Mouse (Mus musculus): ENCODE results near the gene Bag6. TPM values are rescaled to one million over a fixed set of nuclear protein-coding genes. Genes with fewer than 3 reads are reported as not detected.
A peak's percentile ranks its signal among the peaks of the same experiment; 100 is the strongest.

Gene Bag6
- polyA plus RNA-seq, 1 experiment = 411 TPM

DNA sequence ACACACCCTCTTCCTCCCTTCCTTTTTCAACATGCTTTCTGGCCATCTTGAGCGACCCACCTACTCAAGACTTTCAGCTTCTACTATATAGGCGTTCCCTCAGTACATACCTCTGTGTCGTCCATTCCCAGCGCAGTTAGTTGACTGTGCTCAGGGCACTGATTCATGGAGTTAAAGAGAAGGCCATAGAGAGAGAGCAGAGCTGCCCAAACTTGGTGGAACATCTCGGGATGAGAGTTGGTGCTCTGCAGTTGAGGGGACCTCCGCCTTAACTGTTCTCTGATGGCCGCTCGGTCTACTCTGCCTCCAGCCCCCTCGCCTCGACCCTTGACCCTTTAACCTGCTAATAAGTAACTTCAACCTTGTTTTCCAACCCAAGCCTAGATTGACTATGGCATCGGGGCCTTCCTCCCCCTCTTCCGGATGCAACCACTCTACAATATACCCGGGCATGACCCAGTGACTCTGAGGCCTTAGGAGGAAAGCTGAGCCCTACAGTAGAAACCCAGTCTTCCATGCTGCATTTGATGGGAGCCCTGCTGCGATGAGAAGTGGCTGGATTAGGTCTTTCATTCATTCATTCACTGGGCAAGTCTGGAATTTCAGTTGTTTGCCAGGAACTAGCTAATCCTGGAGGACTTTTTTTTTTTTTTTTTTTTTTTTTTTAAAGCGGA is 3.3 kb upstream of the Bag6 start, which contains the start of gene Apom:
Apom (minus strand) TSS at position 551 of the 674 bp plus-strand sequence.
- Histone ChIP-seq H3K27me3 (ENCODE audit: control insufficient read depth, insufficient read depth, low read length) (no peaks in the 10 kb centered on the region), H3K4me1 (replicated peaks; ENCODE audit: control insufficient read depth, insufficient read depth, low read length) (peaks cover 17% of the 10 kb centered on the region), H3K27ac (ENCODE audit: control insufficient read depth, insufficient read depth, low read length) (no peak within 1 kb of the TSS), H3K36me3 (ENCODE audit: control insufficient read depth, insufficient read depth, low read length) (no peaks in the 10 kb centered on the region), H3K4me3 (ENCODE audit: control insufficient read depth, insufficient read depth, low read length) (no peak within 1 kb of the TSS)
- WGBS = 89% methylated on average over 15 of the region's 15 CpGs
- no peak for DNase-seq
- TF ChIP-seq POLR2A (IDR thresholded peaks at IDR 0.05; ENCODE audit: control insufficient read depth, extremely low read depth, insufficient read depth, low read length, poor library complexity) (no peak), CTCF (IDR thresholded peaks at IDR 0.05; ENCODE audit: borderline replicate concordance, control insufficient read depth, extremely low read depth, insufficient read depth, low read length, poor library complexity) (no peak)

DNA sequence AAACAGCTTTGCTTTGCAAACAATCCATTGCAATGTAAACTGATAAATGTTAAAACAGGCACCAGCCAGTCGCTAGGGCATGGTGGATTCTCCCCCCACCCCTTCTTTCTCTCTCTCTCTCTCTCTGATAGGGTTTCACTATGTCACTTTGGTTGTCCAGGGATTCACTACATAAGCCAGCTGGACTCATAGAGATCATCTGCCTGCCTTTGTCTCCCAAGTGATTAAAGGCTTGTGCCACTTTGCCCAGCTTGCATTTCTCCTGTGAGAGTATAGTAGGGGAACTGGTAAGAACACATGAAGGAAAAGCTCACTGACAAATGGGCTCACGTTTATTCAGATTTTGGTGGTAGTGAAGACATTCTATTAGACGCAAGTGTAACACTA is 2.8 kb upstream of the Bag6 start:
- H3K36me3 ChIP-seq (ENCODE audit: control insufficient read depth, insufficient read depth, low read length) = no peaks in the 10 kb centered on the region
- H3K4me3 ChIP-seq (ENCODE audit: control insufficient read depth, insufficient read depth, low read length) = no peak overlapping the region
- no peak overlapping the region for H3K27ac ChIP-seq (ENCODE audit: control insufficient read depth, insufficient read depth, low read length)
- no peaks in the 10 kb centered on the region for H3K27me3 ChIP-seq (ENCODE audit: control insufficient read depth, insufficient read depth, low read length)
- WGBS = 89% methylated on average over 3 of the region's 3 CpGs
- no peak for TF ChIP-seq POLR2A (IDR thresholded peaks at IDR 0.05; ENCODE audit: control insufficient read depth, extremely low read depth, insufficient read depth, low read length, poor library complexity)
- no peak for TF ChIP-seq CTCF (IDR thresholded peaks at IDR 0.05; ENCODE audit: borderline replicate concordance, control insufficient read depth, extremely low read depth, insufficient read depth, low read length, poor library complexity)
- H3K4me1 ChIP-seq (replicated peaks; ENCODE audit: control insufficient read depth, insufficient read depth, low read length) = peaks cover 11% of the 10 kb centered on the region
- no peak for DNase-seq

DNA sequence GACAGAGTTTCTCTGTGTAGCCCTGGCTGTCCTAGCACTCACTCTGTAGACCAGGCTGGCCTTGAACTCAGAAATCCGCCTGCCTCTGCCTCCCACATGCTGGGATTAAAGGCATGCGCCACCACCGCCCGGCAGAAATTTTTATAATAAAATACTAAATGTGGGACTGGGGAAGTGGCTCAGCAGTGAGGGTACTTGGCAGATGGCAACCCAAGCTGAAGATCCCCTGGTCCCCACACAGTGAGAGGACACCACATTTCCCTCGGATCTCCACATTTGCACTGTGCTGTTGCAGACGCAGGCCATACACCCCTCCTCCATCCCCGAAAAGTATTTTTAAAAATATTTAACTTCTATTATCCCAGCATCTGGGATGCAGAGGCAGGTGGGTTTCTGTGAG is 1.5 kb upstream of the Bag6 start:
- Histone ChIP-seq H3K36me3 (ENCODE audit: control insufficient read depth, insufficient read depth, low read length) (peaks cover 4% of the 10 kb centered on the region), H3K27me3 (ENCODE audit: control insufficient read depth, insufficient read depth, low read length) (no peaks in the 10 kb centered on the region), H3K27ac (ENCODE audit: control insufficient read depth, insufficient read depth, low read length) (no peak overlapping the region), H3K4me3 (ENCODE audit: control insufficient read depth, insufficient read depth, low read length) (no peak overlapping the region), H3K4me1 (replicated peaks; ENCODE audit: control insufficient read depth, insufficient read depth, low read length) (peaks cover 4% of the 10 kb centered on the region)
- DNase-seq = no peak
- 96% methylated on average over 7 of the region's 7 CpGs for WGBS
- TF ChIP-seq POLR2A (IDR thresholded peaks at IDR 0.05; ENCODE audit: control insufficient read depth, extremely low read depth, insufficient read depth, low read length, poor library complexity) (no peak), CTCF (IDR thresholded peaks at IDR 0.05; ENCODE audit: borderline replicate concordance, control insufficient read depth, extremely low read depth, insufficient read depth, low read length, poor library complexity) (no peak)

DNA sequence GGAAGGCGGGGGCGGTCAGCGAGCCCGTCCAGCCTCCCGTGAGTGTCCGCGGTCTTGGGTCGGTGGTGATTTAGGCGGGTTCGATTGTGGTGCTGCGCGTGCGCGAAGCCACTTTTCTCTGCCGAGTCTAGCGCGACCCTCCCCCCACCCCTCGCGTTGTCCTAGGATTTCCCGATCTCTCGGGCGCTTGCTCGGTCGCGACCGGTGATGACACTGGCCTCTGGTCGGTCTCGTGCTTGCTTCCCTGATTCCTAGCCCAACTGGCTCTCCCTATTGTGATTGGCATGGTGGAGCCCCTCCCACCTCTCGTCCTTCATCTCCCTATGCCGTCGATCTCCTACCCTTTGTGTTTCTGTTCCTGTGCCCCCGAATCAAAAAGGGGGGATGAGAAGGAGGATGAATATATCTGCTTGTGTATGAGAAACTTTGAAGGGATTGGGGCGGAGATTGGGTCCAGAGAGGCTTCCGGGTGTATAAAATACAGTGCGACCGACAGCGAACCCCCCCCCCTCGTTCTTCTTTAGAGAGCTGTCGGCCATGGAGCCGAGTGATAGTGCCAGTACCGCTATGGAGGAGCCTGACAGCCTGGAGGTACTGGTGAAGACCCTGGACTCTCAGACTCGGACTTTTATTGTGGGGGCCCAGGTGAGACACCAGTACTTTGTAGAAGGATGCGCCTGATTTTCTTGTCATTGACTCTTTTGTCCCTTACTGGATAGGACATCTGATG is 778 bp downstream of the Bag6 start:
- no peak for TF ChIP-seq POLR2A (IDR thresholded peaks at IDR 0.05; ENCODE audit: control insufficient read depth, extremely low read depth, insufficient read depth, low read length, poor library complexity)
- 0 out of 2 replicates have a peak, but pooled peaks have one; percentile 4 for TF ChIP-seq CTCF (IDR thresholded peaks at IDR 0.05; ENCODE audit: borderline replicate concordance, control insufficient read depth, extremely low read depth, insufficient read depth, low read length, poor library complexity)
- Histone ChIP-seq H3K27me3 (ENCODE audit: control insufficient read depth, insufficient read depth, low read length) (no peaks in the 10 kb centered on the region), H3K27ac (ENCODE audit: control insufficient read depth, insufficient read depth, low read length) (no peak overlapping the region), H3K36me3 (ENCODE audit: control insufficient read depth, insufficient read depth, low read length) (peaks cover 23% of the 10 kb centered on the region), H3K4me3 (ENCODE audit: control insufficient read depth, insufficient read depth, low read length) (peak overlapping the region; percentile 60), H3K4me1 (replicated peaks; ENCODE audit: control insufficient read depth, insufficient read depth, low read length) (peaks cover 4% of the 10 kb centered on the region)
- WGBS = under 1% methylated on average over 43 of the region's 43 CpGs
- DNase-seq = no peak

DNA sequence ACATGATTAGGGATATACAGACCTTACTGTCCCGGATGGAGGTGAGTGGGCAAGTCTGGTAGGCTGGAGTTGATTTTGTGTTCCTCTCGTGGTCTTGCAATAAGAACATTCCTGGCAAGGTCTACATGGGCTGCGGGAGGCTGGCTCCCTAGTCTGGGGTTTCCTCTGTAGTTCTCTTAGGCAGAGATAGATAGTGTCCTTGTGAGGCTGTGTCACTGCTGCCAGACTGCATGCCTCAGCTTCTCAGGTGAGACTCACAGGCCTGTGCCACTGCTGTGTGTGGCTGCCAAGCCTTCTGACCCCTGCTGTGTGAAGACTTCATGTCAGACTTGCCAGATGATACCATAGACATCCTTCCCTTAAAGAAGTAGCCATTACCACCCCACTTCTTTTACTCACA is 4.3 kb downstream of the Bag6 start:
- 98% methylated on average over 3 of the region's 3 CpGs for WGBS

DNA sequence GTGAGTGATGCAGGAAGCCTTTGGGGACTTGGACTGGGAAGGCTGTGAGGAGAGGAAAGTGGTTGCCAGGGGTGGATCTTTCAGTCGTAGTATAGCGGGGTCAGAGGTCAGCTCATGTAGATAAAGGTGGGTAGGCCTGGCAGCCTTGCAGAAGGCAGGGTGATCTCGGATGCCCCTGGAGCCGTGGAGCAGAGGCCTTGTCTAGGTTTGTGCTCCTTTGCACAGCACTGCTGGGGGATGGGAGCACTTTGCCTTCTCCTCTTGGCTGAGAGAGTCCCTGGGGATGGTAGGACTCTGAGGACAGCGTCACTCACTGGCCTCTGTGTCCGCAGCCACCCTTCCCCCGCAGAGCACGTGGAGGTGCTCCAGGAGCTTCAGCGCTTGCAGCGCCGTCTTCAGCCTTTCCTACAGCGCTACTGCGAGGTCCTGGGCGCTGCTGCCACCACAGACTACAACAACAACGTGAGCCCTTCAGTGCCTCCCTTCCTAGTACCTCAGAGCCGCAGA is 5.6 kb downstream of the Bag6 start:
- DNase-seq = no peak
- TF ChIP-seq POLR2A (IDR thresholded peaks at IDR 0.05; ENCODE audit: control insufficient read depth, extremely low read depth, insufficient read depth, low read length, poor library complexity) = no peak
- no peak for TF ChIP-seq CTCF (IDR thresholded peaks at IDR 0.05; ENCODE audit: borderline replicate concordance, control insufficient read depth, extremely low read depth, insufficient read depth, low read length, poor library complexity)
- Histone ChIP-seq H3K4me1 (replicated peaks; ENCODE audit: control insufficient read depth, insufficient read depth, low read length) (peaks cover 2% of the 10 kb centered on the region), H3K27me3 (ENCODE audit: control insufficient read depth, insufficient read depth, low read length) (no peaks in the 10 kb centered on the region), H3K36me3 (ENCODE audit: control insufficient read depth, insufficient read depth, low read length) (peaks cover 71% of the 10 kb centered on the region), H3K27ac (ENCODE audit: control insufficient read depth, insufficient read depth, low read length) (no peak overlapping the region), H3K4me3 (ENCODE audit: control insufficient read depth, insufficient read depth, low read length) (no peak overlapping the region)
- WGBS = 93% methylated on average over 16 of the region's 16 CpGs

More for the DNA sequence above, 4.3 kb downstream of the Bag6 start:
- DNase-seq = no peak
- Histone ChIP-seq H3K27me3 (ENCODE audit: control insufficient read depth, insufficient read depth, low read length) (no peaks in the 10 kb centered on the region), H3K36me3 (ENCODE audit: control insufficient read depth, insufficient read depth, low read length) (peaks cover 58% of the 10 kb centered on the region), H3K4me1 (replicated peaks; ENCODE audit: control insufficient read depth, insufficient read depth, low read length) (peaks cover 4% of the 10 kb centered on the region), H3K27ac (ENCODE audit: control insufficient read depth, insufficient read depth, low read length) (no peak overlapping the region), H3K4me3 (ENCODE audit: control insufficient read depth, insufficient read depth, low read length) (no peak overlapping the region)
- no peak for TF ChIP-seq POLR2A (IDR thresholded peaks at IDR 0.05; ENCODE audit: control insufficient read depth, extremely low read depth, insufficient read depth, low read length, poor library complexity)
- no peak for TF ChIP-seq CTCF (IDR thresholded peaks at IDR 0.05; ENCODE audit: borderline replicate concordance, control insufficient read depth, extremely low read depth, insufficient read depth, low read length, poor library complexity)

All from thymus, adult 2 months (tissue).